Mouse (Mus musculus): ENCODE results near the gene Rab37. TPM values are rescaled to one million over a fixed set of nuclear protein-coding genes. Genes with fewer than 3 reads are reported as not detected.

The Rab37 gene
- polyA plus RNA-seq, 1 experiment, result 1.1 TPM

DNA sequence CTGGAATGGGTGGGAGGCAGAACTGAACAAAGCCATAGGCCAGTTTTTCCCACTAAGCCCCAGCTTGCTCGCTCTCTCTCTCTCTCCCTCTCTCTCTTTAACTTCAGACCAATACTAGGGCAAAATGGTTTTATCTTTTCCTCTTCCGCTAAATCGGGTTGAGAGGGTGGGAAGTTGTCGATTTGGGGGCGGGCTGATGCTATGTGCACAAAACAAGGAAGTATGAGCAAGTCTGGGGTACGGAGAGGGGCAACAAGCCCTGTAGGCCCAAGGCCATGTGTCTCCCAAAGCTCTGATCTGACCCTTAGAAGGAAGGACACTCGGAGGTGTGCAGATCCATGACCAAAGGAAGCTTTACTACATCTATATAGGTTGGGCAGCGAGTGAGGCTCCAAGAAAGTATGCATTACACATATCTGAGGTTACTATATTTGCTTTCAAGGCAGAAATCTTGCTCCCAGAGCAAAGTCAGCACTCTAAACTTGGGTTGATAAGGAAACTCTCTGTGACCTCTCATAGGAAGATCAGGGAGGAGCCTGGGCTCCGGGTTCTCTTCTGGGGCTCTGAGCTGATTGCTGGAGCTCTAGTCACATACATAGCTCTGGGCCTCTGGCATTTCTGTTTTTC, 70.5 kb downstream of the Rab37 start:
- 52% methylated on average over 9 of the region's 9 CpGs for WGBS
- no peak for DNase-seq
- TF ChIP-seq CTCF (IDR thresholded peaks at IDR 0.05; ENCODE audit: insufficient read depth, low read length) (no peak), POLR2A (IDR thresholded peaks at IDR 0.05; ENCODE audit: borderline replicate concordance, extremely low read depth, low read depth, low read length) (no peak)
- H3K4me3 ChIP-seq (replicated peaks; ENCODE audit: extremely low read depth, low read depth, low read length), result no peak overlapping the region
- 0 out of 2 replicates have a peak, but pooled peaks cover 3% of the 10 kb centered on the region for H3K4me1 ChIP-seq (ENCODE audit: control insufficient read depth, insufficient read depth, low read length)

- 25% methylated on average over 9 of the region's 9 CpGs for WGBS
- DNase-seq, result no peak
- H3K4me1 ChIP-seq (ENCODE audit: control insufficient read depth, insufficient read depth, low read length), result 0 out of 2 replicates have a peak, but pooled peaks cover 3% of the 10 kb centered on the region
- TF ChIP-seq POLR2A (IDR thresholded peaks at IDR 0.05; ENCODE audit: borderline replicate concordance, extremely low read depth, low read depth, low read length) (no peak), CTCF (IDR thresholded peaks at IDR 0.05; ENCODE audit: insufficient read depth, low read length) (no peak)
- H3K4me3 ChIP-seq (replicated peaks; ENCODE audit: extremely low read depth, low read depth, low read length), result no peak overlapping the region
Observed at GRCm38 (mm10) chr11:115162205-115162601, 71.0 kb downstream of the Rab37 start.

DNA sequence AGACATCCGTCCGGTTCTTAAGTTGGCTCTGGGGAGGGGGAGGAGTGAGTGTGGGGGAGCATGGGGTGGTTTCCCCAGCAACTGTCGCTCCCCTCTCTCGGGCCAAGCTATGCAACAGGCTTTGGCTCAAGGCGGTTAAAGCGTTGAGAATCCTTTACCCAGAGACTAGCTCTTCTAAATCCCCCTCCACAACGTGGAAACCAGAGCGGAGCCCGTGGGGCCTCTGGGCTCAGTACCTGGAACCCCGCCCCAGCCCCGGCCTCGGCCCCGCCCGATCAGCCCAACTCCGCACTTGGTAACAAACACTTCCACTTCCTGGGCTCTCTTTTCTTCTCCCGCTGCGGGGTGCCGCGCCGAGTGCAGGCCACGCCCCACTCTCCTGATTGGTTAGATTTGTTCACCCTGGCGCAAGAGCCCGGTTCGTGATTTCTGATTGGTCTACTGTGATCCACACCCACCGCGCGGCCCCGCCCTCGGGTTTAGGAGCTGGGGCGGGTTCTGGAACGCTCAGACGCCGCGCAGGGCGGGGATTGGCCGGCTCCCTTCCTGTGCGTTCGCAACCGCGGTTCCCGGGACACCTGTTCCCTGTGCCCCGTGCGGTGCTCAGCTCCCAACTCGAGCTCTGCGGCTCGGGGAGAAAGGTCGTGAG, 71.7 kb downstream of the Rab37 start, which contains the start of gene Slc9a3r1:
Slc9a3r1 (plus strand) TSS at position 510 of the 649 bp plus-strand sequence.
- WGBS, result under 1% methylated on average over 47 of the region's 47 CpGs
- Histone ChIP-seq H3K4me3 (replicated peaks; ENCODE audit: extremely low read depth, low read depth, low read length) (peak within 1 kb of the TSS; percentile 88), H3K4me1 (ENCODE audit: control insufficient read depth, insufficient read depth, low read length) (0 out of 2 replicates have a peak, but pooled peaks cover 3% of the 10 kb centered on the region)
- peak; percentile 99 for DNase-seq
- TF ChIP-seq CTCF (IDR thresholded peaks at IDR 0.05; ENCODE audit: insufficient read depth, low read length), result no peak
- TF ChIP-seq POLR2A (IDR thresholded peaks at IDR 0.05; ENCODE audit: borderline replicate concordance, extremely low read depth, low read depth, low read length), result peak; percentile 99

- H3K4me3 ChIP-seq (replicated peaks; ENCODE audit: extremely low read depth, low read depth, low read length), result peak overlapping the region; percentile 88
- under 1% methylated on average over 47 of the region's 47 CpGs for WGBS
- H3K4me1 ChIP-seq (ENCODE audit: control insufficient read depth, insufficient read depth, low read length), result 0 out of 2 replicates have a peak, but pooled peaks cover 3% of the 10 kb centered on the region
- no peak for DNase-seq
- TF ChIP-seq POLR2A (IDR thresholded peaks at IDR 0.05; ENCODE audit: borderline replicate concordance, extremely low read depth, low read depth, low read length), result no peak
- no peak for TF ChIP-seq CTCF (IDR thresholded peaks at IDR 0.05; ENCODE audit: insufficient read depth, low read length)
Observed at GRCm38 (mm10) chr11:115163568-115164150, 72.4 kb downstream of the Rab37 start.

GRCm38 (mm10) chr11:115164341-115164975, 73.2 kb downstream of the Rab37 start:
- TF ChIP-seq CTCF (IDR thresholded peaks at IDR 0.05; ENCODE audit: insufficient read depth, low read length) (no peak), POLR2A (IDR thresholded peaks at IDR 0.05; ENCODE audit: borderline replicate concordance, extremely low read depth, low read depth, low read length) (no peak)
- under 1% methylated on average over 14 of the region's 14 CpGs for WGBS
- 0 out of 2 replicates have a peak, but pooled peaks cover 3% of the 10 kb centered on the region for H3K4me1 ChIP-seq (ENCODE audit: control insufficient read depth, insufficient read depth, low read length)
- peak overlapping the region; percentile 88 for H3K4me3 ChIP-seq (replicated peaks; ENCODE audit: extremely low read depth, low read depth, low read length)
- no peak for DNase-seq

DNA sequence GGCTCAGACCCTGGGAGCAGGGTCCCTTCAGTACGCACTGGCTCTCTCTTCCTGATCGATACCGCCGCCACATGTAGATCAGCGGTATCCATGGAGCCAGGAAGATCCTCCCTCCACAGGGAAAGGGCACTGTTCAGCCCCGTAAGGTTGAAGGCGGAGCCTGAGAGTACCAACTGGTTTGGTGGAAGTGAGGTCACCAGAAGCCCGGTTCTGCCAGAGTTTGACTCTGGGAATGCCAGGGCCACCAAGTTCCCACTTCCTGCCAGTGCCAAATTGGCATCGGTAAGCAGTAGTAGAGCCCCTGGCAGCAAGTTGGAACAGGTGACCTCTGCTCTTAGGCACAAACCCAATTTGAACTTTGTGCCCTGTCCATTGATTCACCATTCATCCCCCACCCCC, 73.7 kb downstream of the Rab37 start:
- TF ChIP-seq CTCF (IDR thresholded peaks at IDR 0.05; ENCODE audit: insufficient read depth, low read length), result no peak
- TF ChIP-seq POLR2A (IDR thresholded peaks at IDR 0.05; ENCODE audit: borderline replicate concordance, extremely low read depth, low read depth, low read length), result peak; percentile 36; the same call in 1 of the 2 replicates

DNA sequence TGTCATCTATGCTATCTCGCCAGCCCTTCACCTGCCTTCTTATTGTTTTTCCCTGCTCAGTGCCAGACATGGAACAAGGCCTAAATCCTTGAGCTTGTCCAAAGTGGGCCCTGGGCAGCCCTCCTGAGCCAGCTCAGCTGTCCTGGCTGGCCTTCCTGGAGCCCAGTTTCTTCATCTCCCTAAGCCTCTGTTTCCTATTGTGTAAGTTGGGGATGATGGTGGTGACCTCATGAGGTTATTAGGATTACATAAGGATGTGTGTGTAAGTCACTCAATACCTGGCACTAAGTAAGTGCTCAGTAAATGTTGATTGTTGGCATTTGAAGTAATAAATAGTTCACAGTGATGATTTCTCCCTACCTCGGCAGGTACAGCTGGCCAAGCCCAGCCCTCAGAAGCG, 75.5 kb downstream of the Rab37 start:
- Histone ChIP-seq H3K4me1 (ENCODE audit: control insufficient read depth, insufficient read depth, low read length) (0 out of 2 replicates have a peak, but pooled peaks cover 3% of the 10 kb centered on the region), H3K4me3 (replicated peaks; ENCODE audit: extremely low read depth, low read depth, low read length) (no peak overlapping the region)
- 71% methylated on average over 3 of the region's 3 CpGs for WGBS
- no peak for TF ChIP-seq POLR2A (IDR thresholded peaks at IDR 0.05; ENCODE audit: borderline replicate concordance, extremely low read depth, low read depth, low read length)
- TF ChIP-seq CTCF (IDR thresholded peaks at IDR 0.05; ENCODE audit: insufficient read depth, low read length), result no peak
- no peak for DNase-seq

More for the DNA sequence above, 73.7 kb downstream of the Rab37 start:
- peak; percentile 51 for DNase-seq
- WGBS, result 12% methylated on average over 9 of the region's 9 CpGs
- peak overlapping the region; percentile 88 for H3K4me3 ChIP-seq (replicated peaks; ENCODE audit: extremely low read depth, low read depth, low read length)
- H3K4me1 ChIP-seq (ENCODE audit: control insufficient read depth, insufficient read depth, low read length), result 0 out of 2 replicates have a peak, but pooled peaks cover 3% of the 10 kb centered on the region

DNA sequence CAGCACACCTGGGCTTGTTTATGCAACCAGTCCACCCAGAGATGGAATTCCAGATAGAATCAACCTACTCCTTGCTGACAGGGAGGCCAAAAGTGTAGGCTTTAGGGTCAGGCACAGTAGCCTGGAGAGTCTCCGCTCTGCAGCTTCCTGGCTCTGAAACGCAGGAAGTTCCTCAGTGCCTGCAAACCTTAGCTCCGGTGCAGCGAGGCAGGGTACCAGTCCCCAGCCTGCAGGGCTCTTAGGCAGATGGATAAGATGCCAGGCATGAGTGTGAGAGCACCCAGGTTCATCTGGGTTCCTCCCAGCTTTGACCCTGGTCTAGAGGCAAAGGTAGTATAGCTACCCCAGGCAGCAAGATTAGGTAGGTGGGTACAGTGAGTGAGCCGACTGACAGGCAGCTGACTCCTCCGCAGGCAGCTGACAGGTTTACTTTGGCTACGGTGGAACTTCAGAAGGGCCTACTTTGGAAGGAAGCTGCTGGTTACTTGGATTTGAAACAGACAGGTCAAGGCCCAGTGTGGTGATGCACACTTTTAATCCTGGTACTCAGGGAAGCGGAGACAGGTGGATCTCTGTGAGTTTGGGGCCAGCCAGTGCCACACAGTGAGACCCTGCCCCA, 76.5 kb downstream of the Rab37 start:
- TF ChIP-seq CTCF (IDR thresholded peaks at IDR 0.05; ENCODE audit: insufficient read depth, low read length), result no peak
- 64% methylated on average over 8 of the region's 8 CpGs for WGBS
- Histone ChIP-seq H3K4me1 (ENCODE audit: control insufficient read depth, insufficient read depth, low read length) (peaks cover 8% of the 10 kb centered on the region), H3K4me3 (replicated peaks; ENCODE audit: extremely low read depth, low read depth, low read length) (no peak overlapping the region)
- DNase-seq, result no peak

- Histone ChIP-seq H3K4me1 (ENCODE audit: control insufficient read depth, insufficient read depth, low read length) (peaks cover 16% of the 10 kb centered on the region), H3K4me3 (replicated peaks; ENCODE audit: extremely low read depth, low read depth, low read length) (no peak overlapping the region)
- TF ChIP-seq CTCF (IDR thresholded peaks at IDR 0.05; ENCODE audit: insufficient read depth, low read length) (no peak), POLR2A (IDR thresholded peaks at IDR 0.05; ENCODE audit: borderline replicate concordance, extremely low read depth, low read depth, low read length) (no peak)
- 89% methylated on average over 4 of the region's 4 CpGs for WGBS
- DNase-seq, result no peak
Observed at GRCm38 (mm10) chr11:115169430-115169829, 78.2 kb downstream of the Rab37 start.
